Mouse (Mus musculus) thymus, postnatal 25 days (tissue): ENCODE data around the gene Olfr312.

Experiments used
- DNase-seq: peaks from one replicate; pipeline ENCODE4 v3.0.0; 2022

Gene Olfr312

DNA sequence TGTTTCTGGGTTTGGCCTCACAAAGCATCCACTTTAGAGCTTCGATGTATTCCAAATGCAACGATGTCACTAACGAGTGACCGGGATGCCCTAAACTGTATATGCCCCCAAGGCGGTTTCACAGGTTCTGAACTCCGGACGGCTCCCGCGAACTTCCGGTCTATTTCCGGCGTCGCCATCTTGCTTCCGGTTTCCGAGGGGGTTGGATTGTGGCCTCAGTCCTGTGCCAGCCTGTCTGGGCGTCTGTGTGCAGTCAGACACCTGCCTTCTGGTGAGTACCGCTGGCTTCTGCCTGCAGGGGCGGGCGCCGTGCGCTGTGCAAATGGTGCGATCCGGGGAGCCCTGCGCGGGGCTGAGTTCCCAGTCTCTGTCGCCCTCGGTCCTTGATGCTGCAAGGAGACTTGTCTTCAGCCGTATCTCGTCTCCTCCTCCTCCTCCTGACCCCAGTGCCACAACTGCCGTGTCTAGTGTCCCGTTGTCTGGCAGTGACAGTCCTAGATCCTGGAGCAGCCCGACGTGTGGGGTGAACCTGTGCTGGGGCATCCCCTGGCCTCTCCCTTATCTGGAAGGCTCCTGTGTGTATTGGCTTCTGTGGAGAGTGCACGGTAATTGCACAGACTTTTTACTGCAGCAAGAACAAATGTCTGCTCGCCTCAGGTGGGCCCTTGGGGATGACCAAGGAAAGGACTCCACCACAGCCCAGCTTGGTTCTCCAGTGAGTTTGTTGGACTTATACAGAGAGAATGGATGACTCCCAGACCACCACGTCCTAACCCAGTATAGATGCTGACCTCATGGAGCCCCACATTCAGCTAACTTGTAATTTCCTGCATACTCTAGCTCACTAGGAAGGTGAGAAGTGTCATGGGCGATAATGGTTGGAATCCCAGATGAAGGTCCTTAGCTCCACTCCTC is 38.3 kb downstream of the Olfr312 start, which contains the start of gene 2810021J22Rik:
TSS of gene 2810021J22Rik (plus strand) at position 178 of the 915 bp plus-strand sequence.
- DNase-seq, result peak; percentile 91

- no peak for DNase-seq
Measured at GRCm38 (mm10) chr11:58867954-58868330, 38.9 kb downstream of the Olfr312 start.

- DNase-seq, result no peak
Measured at GRCm38 (mm10) chr11:58870961-58871360, 41.9 kb downstream of the Olfr312 start.

- peak; percentile 86 for DNase-seq
Measured at GRCm38 (mm10) chr11:58883756-58884155, 54.7 kb downstream of the Olfr312 start.
